Mouse (Mus musculus): ENCODE results near the gene Cidec.

The Cidec gene

GRCm38 (mm10) chr6:113410001-113410400 lies 25.6 kb downstream of the Cidec start:
- intact Hi-C loops (cut with DNase I), result no loop called here

- intact Hi-C loops (cut with DNase I), result no loop called here
Observed at GRCm38 (mm10) chr6:113406683-113407082, 28.9 kb downstream of the Cidec start.

- intact Hi-C loops (cut with DNase I), result no loop called here
Observed at GRCm38 (mm10) chr6:113405483-113405882, 30.1 kb downstream of the Cidec start.

GRCm38 (mm10) chr6:113404649-113405448 lies 30.7 kb downstream of the Cidec start:
- intact Hi-C loops (cut with DNase I), result no loop called here

GRCm38 (mm10) chr6:113402094-113402493 lies 33.5 kb downstream of the Cidec start:
- intact Hi-C loops (cut with DNase I), result no loop called here

- intact Hi-C loops (cut with DNase I), result no loop called here
Observed at GRCm38 (mm10) chr6:113396270-113397030, 39.1 kb downstream of the Cidec start.

GRCm38 (mm10) chr6:113395501-113395900 lies 40.1 kb downstream of the Cidec start:
- intact Hi-C loops (cut with DNase I), result no loop called here

- intact Hi-C loops (cut with DNase I), result no loop called here
Observed at GRCm38 (mm10) chr6:113394811-113395210, 40.7 kb downstream of the Cidec start.

- intact Hi-C loops (cut with DNase I), result no loop called here
Observed at GRCm38 (mm10) chr6:113393951-113394350, 41.6 kb downstream of the Cidec start.

- intact Hi-C loops (cut with DNase I), result no loop called here
Observed at GRCm38 (mm10) chr6:113392387-113393071, 43.0 kb downstream of the Cidec start.

- intact Hi-C loops (cut with DNase I), result no loop called here
Observed at GRCm38 (mm10) chr6:113392015-113392386, 43.6 kb downstream of the Cidec start.

- intact Hi-C loops (cut with DNase I), result no loop called here
Observed at GRCm38 (mm10) chr6:113390715-113391114, 44.8 kb downstream of the Cidec start.

- intact Hi-C loops (cut with DNase I), result no loop called here
Observed at GRCm38 (mm10) chr6:113388960-113389359, 46.6 kb downstream of the Cidec start, which contains the start of gene Ttll3. Gene Ttll3, plus strand, starts transcription at chr6:113389260.

- intact Hi-C loops (cut with DNase I), result no loop called here
Observed at GRCm38 (mm10) chr6:113386025-113386424, 49.5 kb downstream of the Cidec start.

GRCm38 (mm10) chr6:113385160-113385714 lies 50.3 kb downstream of the Cidec start:
- intact Hi-C loops (cut with DNase I), result no loop called here

- intact Hi-C loops (cut with DNase I), result no loop called here
Observed at GRCm38 (mm10) chr6:113384351-113384927, 51.1 kb downstream of the Cidec start.

- intact Hi-C loops (cut with DNase I), result no loop called here
Observed at GRCm38 (mm10) chr6:113380480-113380879, 55.1 kb downstream of the Cidec start.

- intact Hi-C loops (cut with DNase I), result loop anchor here (5.0 kb wide), 1 partner anchor 37 kb away; the partner anchor contains the start of gene Camk1
Observed at GRCm38 (mm10) chr6:113379246-113379645, 56.3 kb downstream of the Cidec start.

GRCm38 (mm10) chr6:113377496-113378385 lies 57.8 kb downstream of the Cidec start, which contains the start of the genes Tada3 and Arpc4:
Gene Tada3, minus strand, starts transcription at chr6:113377883.
Gene Arpc4, plus strand, starts transcription at chr6:113378115.
- intact Hi-C loops (cut with DNase I), result loop anchor here (2.0 to 5.0 kb wide), 2 partner anchors 35 to 51 kb away; partner anchors contain the start of genes Camk1 and Ogg1

GRCm38 (mm10) chr6:113377172-113377495 lies 58.4 kb downstream of the Cidec start:
- intact Hi-C loops (cut with DNase I), result loop anchor here (2.0 to 5.0 kb wide), 2 partner anchors 35 to 50 kb away; partner anchors contain the start of genes Camk1 and Ogg1
